Mouse (Mus musculus): ENCODE measurements around the gene Npr3.

GRCm38 (mm10) chr15:11863540-11863818, 43.6 kb downstream of the Npr3 start:
- TF ChIP-seq POLR2A (IDR thresholded peaks at IDR 0.05; ENCODE audit: insufficient read length, low read depth): no peak
- TF ChIP-seq USF1 (IDR thresholded peaks at IDR 0.05; ENCODE audit: low read depth): no peak
- TF ChIP-seq TCF3 (IDR thresholded peaks at IDR 0.05; ENCODE audit: insufficient read length, low read depth): no peak
- no peak for TF ChIP-seq MAX (IDR thresholded peaks at IDR 0.05; ENCODE audit: low read depth)
- TF ChIP-seq E2F4 (IDR thresholded peaks at IDR 0.05; ENCODE audit: insufficient read depth): no peak
- TF ChIP-seq MYOD1 (IDR thresholded peaks at IDR 0.05; ENCODE audit: control insufficient read depth in 1 of 3, insufficient read length in 2 of 3, low read depth in 2 of 3): no peak
- no peak for TF ChIP-seq TCF12 (IDR thresholded peaks at IDR 0.05; ENCODE audit: insufficient read depth, poor library complexity, severe bottlenecking)
- TF ChIP-seq SRF (IDR thresholded peaks at IDR 0.05; ENCODE audit: control insufficient read depth, insufficient read length, low read depth): no peak
